Mouse (Mus musculus): ENCODE data around the gene Mtch1. TPM values are rescaled to one million over a fixed set of nuclear protein-coding genes. Genes with fewer than 3 reads are reported as not detected.

Mtch1 gene
- polyA plus RNA-seq, 2 experiments from 2014 or later: 14.6 to 18.4 TPM

DNA sequence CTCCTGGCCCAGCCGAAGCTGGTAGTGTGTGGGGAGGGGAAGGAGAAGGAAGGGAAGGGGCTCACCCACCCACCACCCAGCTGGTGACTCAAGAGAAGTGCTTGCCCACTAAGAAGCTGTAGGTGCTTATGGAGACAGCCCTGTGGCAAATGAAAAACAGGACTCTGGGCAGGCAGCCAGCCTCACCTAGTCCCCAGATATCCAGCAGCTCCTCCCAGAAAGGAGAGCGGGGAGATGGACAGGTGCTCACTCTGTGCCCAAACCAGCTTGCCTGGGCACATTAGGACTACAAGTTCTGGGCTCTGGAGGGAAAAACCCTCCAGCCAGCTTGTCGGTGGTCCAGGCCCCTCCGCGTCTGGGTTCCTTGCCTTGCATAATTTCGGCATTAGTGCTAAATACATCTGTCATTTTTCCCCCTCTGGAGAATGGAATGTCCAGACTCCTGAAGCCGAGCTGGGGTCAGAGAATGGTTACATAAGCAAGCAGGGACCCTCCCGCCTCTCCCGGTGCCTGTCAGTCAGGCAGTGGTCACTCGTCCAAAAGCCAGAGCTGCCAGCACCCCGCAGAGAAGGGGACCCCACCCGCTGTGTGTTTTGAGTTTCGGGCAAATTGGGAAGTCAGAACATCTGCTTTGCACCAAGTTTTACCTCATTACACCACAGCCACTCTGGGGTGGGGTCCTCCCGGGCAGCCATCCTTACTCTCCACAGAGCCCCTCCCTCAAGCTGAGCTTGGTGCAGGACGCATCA, 42.5 kb downstream of the Mtch1 start:
- ATAC-seq: no peak

GRCm38 (mm10) chr17:29304376-29305057, 43.2 kb downstream of the Mtch1 start:
- peak; percentile 47 for ATAC-seq

GRCm38 (mm10) chr17:29303856-29304255, 43.9 kb downstream of the Mtch1 start:
- no peak for ATAC-seq

DNA sequence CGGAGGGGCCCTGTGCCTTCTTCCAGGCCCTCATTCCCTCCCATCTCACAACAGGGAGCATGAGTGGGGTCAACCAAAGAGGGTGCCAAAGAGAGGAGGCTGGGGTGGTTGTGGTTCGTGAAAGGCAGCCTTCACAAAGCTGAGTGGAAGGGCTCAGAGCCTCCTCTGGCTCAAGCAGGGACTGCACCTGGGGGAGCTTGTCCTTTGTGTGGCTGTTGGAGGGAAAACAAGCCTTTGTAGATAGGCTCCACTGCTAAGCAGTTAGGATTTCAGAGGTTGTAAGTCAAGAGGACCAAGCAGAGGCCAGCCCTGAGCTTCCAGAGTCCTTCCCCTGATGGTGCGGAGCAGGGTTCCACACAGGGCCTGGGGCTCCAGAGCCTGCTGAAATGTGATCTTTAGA, 44.6 kb downstream of the Mtch1 start:
- ATAC-seq: no peak

DNA sequence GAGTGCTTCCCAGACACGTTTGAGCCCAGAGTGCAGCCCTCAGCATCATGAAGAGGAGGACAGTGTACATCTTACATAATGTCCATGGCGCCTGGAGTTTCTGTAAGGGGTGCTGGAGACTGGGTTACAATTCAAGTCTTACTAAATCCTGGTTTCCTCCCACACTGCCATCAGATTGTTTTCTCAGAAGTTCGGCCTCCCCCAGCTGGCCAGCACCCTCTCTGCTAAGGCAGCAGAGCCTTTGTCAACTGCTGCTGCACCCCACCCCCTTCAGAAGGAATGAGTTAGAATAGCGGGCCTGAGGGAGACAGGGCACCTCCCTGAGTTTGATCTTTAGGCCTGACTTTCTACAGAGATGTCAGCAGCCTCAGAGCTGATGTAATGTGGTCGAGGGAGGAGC, 45.6 kb downstream of the Mtch1 start:
- ATAC-seq: no peak

DNA sequence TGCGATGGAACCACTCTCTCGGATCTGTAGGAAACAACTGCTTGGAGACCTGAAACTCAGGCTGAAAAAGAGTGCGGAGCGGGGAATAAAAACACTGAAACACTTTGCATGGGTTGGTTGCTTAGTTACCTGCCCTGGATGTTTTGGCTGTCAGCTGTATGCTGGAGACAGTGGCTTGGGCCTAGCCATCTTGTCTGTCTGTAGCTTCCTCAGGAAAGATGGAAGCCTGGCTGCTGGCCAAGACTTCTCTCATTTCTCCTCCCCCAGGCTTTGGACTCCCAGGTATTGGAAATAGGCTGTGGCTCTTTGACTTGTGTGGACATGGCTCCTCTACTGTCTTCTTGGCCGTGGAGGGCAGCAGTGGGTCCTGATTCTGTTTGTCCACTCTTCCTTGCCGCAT, 46.3 kb downstream of the Mtch1 start:
- ATAC-seq: no peak

DNA sequence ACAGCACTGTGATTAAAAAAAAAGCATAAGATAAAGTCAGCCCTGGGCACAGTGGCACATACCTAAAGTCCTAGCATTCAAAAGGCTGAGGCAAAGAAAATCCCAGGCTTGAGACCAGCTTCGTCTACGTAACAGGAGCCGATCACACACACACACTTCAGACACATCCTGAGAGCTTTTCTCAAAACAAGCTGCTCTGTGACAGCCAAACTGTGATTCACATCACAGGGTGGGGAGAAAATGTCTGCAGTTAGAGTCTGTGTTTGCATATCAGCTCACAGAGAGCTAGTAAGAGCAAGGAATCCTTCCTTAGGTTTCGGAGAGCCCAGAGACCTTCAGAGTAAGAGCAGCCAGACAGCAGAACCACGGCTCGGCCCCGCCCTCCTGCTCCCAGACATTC, 46.8 kb downstream of the Mtch1 start:
- ATAC-seq: no peak

- ATAC-seq: no peak
Measured at GRCm38 (mm10) chr17:29299282-29299681, 48.5 kb downstream of the Mtch1 start.

DNA sequence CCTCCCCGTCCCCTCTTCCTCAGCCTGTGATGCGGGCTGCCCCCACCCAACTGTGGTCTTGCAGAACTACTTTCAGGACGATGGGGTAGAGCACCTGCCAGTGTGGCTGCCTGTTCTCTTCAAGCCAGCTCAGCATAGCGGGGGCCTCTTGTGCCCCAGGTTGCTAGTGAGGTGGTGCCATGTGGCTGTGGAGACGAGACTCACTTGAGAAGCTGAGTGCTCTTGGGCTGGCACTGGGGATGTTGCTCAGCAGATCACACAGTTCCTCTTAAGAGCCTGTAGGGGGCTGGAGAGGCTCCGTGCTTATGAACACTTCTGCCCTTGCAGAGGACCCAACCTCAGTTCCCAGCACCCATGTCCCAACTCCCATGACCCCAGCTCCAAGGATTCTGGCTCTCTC, 49.9 kb downstream of the Mtch1 start:
- ATAC-seq: no peak

DNA sequence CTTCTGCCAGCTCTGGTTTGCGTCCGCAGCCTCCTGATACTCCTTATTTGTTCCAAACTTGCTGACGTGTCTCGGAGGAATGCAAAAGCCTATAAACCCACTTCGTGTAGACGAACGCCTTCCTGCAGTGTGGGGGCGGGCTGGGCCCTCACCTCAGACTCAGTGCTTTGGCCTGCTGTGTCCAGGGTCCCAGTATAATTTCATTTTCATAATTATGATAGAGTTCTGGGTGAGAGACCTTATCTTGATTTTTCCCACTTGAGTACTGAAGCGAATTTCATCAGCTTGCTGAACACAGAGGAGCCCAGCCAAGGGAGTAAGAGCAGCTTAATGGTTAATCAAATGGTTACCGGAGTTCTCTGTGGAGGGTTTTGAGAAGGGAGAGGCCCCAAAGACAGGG, 50.4 kb downstream of the Mtch1 start:
- no peak for ATAC-seq

DNA sequence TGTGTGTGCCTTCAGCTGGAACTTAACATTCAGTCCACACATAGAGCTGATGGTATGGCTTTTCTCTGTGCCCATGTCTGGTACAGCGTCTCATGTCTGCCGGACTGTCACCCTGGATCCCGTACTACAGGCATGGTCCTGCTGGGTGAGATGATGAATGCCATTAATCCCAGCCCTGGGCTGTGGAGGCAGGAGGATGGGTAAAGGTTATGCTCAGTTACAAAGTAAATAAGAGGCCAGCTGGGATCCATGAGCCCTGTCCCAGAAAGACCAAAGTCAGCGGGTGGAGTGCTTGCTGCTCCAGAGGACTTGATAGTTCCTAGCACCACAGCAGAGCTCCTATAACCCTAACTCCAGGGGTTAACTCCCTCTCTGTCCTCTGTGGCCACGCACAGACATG, 51.9 kb downstream of the Mtch1 start:
- no peak for ATAC-seq

GRCm38 (mm10) chr17:29293807-29294605, 53.7 kb downstream of the Mtch1 start:
- ATAC-seq: no peak

GRCm38 (mm10) chr17:29292996-29293395, 54.7 kb downstream of the Mtch1 start:
- ATAC-seq: no peak

DNA sequence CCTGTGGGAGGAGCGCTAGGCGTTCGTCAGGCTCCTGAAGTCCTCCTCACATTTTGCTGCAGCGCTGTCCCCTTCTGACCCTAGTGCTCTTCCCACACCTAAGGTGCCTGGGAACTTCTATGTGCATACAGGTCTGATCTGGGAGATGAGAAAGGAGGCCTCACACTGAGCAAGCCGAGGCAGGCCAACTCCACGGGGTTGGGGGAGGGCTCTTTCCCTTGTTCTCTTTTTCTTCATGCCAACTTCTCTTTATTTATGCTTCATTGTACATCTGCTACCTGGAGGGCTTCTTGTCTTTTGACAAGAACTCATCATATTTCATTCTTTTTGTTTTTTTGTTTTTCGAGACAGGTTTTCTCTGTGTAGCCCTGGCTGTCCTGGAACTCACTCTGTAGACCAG, 55.9 kb downstream of the Mtch1 start:
- no peak for ATAC-seq

- no peak for ATAC-seq
Measured at GRCm38 (mm10) chr17:29282216-29282952, 65.3 kb downstream of the Mtch1 start.

Other genes starting within 250 kb of the Mtch1 start
- gene Rab44, start 233.8 kb downstream of the Mtch1 start, polyA plus RNA-seq (2017; shearing (Covaris generic)): not detected
- gene Cpne5, start 109.8 kb downstream of the Mtch1 start, polyA plus RNA-seq (2017; shearing (Covaris generic)): 1 to 10 TPM; 1.5 to 1.6 TPM
- gene Ppil1, start 83.7 kb downstream of the Mtch1 start, polyA plus RNA-seq (2017; shearing (Covaris generic)): 10 to 100 TPM; 53.8 to 82.0 TPM
- 100 to 1,000 TPM; 125 to 132 TPM for gene BC004004, start 79.1 kb downstream of the Mtch1 start, polyA plus RNA-seq (2017; shearing (Covaris generic))
- gene Pi16, start 30.3 kb downstream of the Mtch1 start, polyA plus RNA-seq (2017; shearing (Covaris generic)): under 1 TPM; 0.38 to 0.49 TPM
- 1 to 10 TPM in 1 of 2 experiments, under 1 TPM in 1; 0.79 to 2.5 TPM for gene Fgd2, start 13.0 kb upstream of the Mtch1 start, polyA plus RNA-seq (2017; shearing (Covaris generic))
- 100 to 1,000 TPM; 291 to 376 TPM for gene Pim1, start 142.8 kb upstream of the Mtch1 start, polyA plus RNA-seq (2017; shearing (Covaris generic))
- gene Gm17657, start 201.7 kb upstream of the Mtch1 start, polyA plus RNA-seq (2017; shearing (Covaris generic)): under 1 TPM in 1 of 2 experiments, not detected in 1; 0.29 TPM
- gene Tbc1d22b, start 201.9 kb upstream of the Mtch1 start, polyA plus RNA-seq (2017; shearing (Covaris generic)): 10 to 100 TPM; 11.5 to 14.2 TPM
- gene Tmem217, start 204.5 kb upstream of the Mtch1 start, polyA plus RNA-seq (2017; shearing (Covaris generic)): 1 to 10 TPM in 1 of 2 experiments, under 1 TPM in 1; 0.57 to 2.0 TPM

Measured in activated CD4-positive, CD25-positive, alpha-beta regulatory T cell, adult 4 months (primary cell).